Mouse (Mus musculus) frontal cortex, adult 2 months (tissue): ENCODE measurements around the gene Ppm1j. TPM values are rescaled to one million over a fixed set of nuclear protein-coding genes. Genes with fewer than 3 reads are reported as not detected.
A peak's percentile ranks its signal among the peaks of the same experiment; 100 is the strongest.
"Not testable (repeated sequence)": the region's sequence is repeated elsewhere in the genome, so short reads cannot be mapped to it uniquely, and the experiment has no call there.

Source experiments
- DNase-seq, 2 experiments: peaks; one replicate each; pipeline ENCODE4 v3.0.0; 2022; ENCODE audit warnings: low spot score in 1 of 2; ENCODE audit errors: extremely low spot score in 1 of 2
- polyA plus RNA-seq: library from polyadenylated mRNA; depleted of rRNA; stranded (reverse); fragments of >200 nt; gene quantifications from 2 replicates; pipeline ENCODE4 v1.2.3, GENCODE M21; 2012; rRNA removed

Ppm1j gene
- polyA plus RNA-seq, result 15.8 and 15.9 TPM in 2 replicates

- no peak for DNase-seq
Observed at GRCm38 (mm10) chr3:104780561-104781420, at the start of gene Ppm1j. Gene Ppm1j, plus strand, starts transcription at chr3:104781056.

GRCm38 (mm10) chr3:104732907-104733306 lies 47.9 kb upstream of the Ppm1j start:
- no peak for DNase-seq

- DNase-seq, result no peak
Observed at GRCm38 (mm10) chr3:104734654-104735053, 46.2 kb upstream of the Ppm1j start.

- DNase-seq, result no peak
Observed at GRCm38 (mm10) chr3:104741954-104742353, 38.9 kb upstream of the Ppm1j start.

- DNase-seq, result no peak
Observed at GRCm38 (mm10) chr3:104743161-104743560, 37.7 kb upstream of the Ppm1j start.

- no peak for DNase-seq
Observed at GRCm38 (mm10) chr3:104743864-104744263, 37.0 kb upstream of the Ppm1j start.

- not testable (repeated sequence) for DNase-seq
Observed at GRCm38 (mm10) chr3:104752845-104753244, 28.0 kb upstream of the Ppm1j start.

GRCm38 (mm10) chr3:104758406-104758805 lies 22.4 kb upstream of the Ppm1j start:
- DNase-seq, result peak in 1 of 2 experiments; percentile 72

- DNase-seq, result no peak
Observed at GRCm38 (mm10) chr3:104758869-104759268, 22.0 kb upstream of the Ppm1j start.

- DNase-seq, result not testable (repeated sequence)
Observed at GRCm38 (mm10) chr3:104762103-104762863, 18.6 kb upstream of the Ppm1j start.

- DNase-seq, result peak in 1 of 2 experiments; percentile 30
Observed at GRCm38 (mm10) chr3:104765021-104765420, 15.8 kb upstream of the Ppm1j start.

- no peak for DNase-seq
Observed at GRCm38 (mm10) chr3:104767141-104767540, 13.7 kb upstream of the Ppm1j start.

- DNase-seq, result no peak
Observed at GRCm38 (mm10) chr3:104767716-104768115, 13.1 kb upstream of the Ppm1j start.

- DNase-seq, result no peak
Observed at GRCm38 (mm10) chr3:104769135-104769534, 11.7 kb upstream of the Ppm1j start.

- DNase-seq, result no peak
Observed at GRCm38 (mm10) chr3:104770035-104770434, 10.8 kb upstream of the Ppm1j start.

- no peak for DNase-seq
Observed at GRCm38 (mm10) chr3:104770918-104771317, 9.9 kb upstream of the Ppm1j start.

- DNase-seq, result no peak
Observed at GRCm38 (mm10) chr3:104771460-104771859, 9.4 kb upstream of the Ppm1j start.

- DNase-seq, result no peak
Observed at GRCm38 (mm10) chr3:104773301-104773700, 7.6 kb upstream of the Ppm1j start.

GRCm38 (mm10) chr3:104777342-104777741 lies 3.5 kb upstream of the Ppm1j start:
- DNase-seq, result no peak

GRCm38 (mm10) chr3:104779949-104780348 lies 907 bp upstream of the Ppm1j start:
- DNase-seq, result peak in 1 of 2 experiments; percentile 63

- no peak for DNase-seq
Observed at GRCm38 (mm10) chr3:104781471-104781903, 631 bp downstream of the Ppm1j start, which contains the start of gene Fam19a3. Gene Fam19a3, minus strand, starts transcription at chr3:104781840.
